Mouse (Mus musculus): Measurements from ENCODE around the gene Astn2.

DNA sequence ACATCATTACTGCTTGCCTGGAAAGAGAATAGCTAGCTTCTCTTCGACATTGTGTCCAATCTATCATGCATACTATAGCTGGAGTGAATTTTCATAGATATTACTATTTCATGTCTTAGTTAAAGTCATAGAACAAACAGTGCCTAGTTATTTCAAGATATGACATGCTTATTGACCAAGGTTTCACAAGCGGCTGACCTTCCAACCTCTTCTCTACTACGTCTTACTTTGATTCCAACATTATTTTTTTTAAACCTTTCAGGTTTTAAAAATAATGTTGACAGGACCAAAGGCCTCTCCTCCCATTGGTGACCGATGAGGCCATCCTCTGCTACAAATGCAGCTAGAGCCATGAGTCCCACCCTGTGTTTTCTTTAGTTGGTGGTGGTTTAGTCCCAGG is 1025.0 kb downstream of the Astn2 start:
- TF ChIP-seq CTCF (IDR thresholded peaks at IDR 0.05): no peak
- TF ChIP-seq EP300 (IDR thresholded peaks at IDR 0.05): no peak
